Mouse (Mus musculus) bone marrow, adult 2 months (tissue): ENCODE results near the gene Gng7.

Source experiments
- CTCF ChIP-seq: fragments of 200-500 bp; IDR thresholded peaks from 2 replicates; pipeline ENCODE4 v1.5.1; 2011; ENCODE audit warnings: low read length, control low read depth; ENCODE audit not compliant: control insufficient read depth, insufficient read depth
- POLR2A ChIP-seq: fragments of 200-500 bp; IDR thresholded peaks from 2 replicates; pipeline ENCODE4 v1.6.1; 2011; ENCODE audit warnings: low read depth, mild to moderate bottlenecking, control low read depth, low read length, borderline replicate concordance; ENCODE audit not compliant: control insufficient read depth

GRCm38 (mm10) chr10:80903282-80903681, 111.5 kb downstream of the Gng7 start:
- TF ChIP-seq CTCF (no peak), POLR2A (no peak)
